Mouse (Mus musculus) colon, adult 2 months (tissue): ENCODE results near the gene Gm17078. TPM values are rescaled to one million over a fixed set of nuclear protein-coding genes. Genes with fewer than 3 reads are reported as not detected.

Experiments
- polyA plus RNA-seq: library from polyadenylated mRNA; depleted of rRNA; stranded (reverse); fragments of >200 nt; gene quantifications from 2 replicates; pipeline ENCODE4 v1.2.3, GENCODE M21; 2012; rRNA removed

Gene Gm17078
- not detected in 2 replicates for polyA plus RNA-seq

DNA sequence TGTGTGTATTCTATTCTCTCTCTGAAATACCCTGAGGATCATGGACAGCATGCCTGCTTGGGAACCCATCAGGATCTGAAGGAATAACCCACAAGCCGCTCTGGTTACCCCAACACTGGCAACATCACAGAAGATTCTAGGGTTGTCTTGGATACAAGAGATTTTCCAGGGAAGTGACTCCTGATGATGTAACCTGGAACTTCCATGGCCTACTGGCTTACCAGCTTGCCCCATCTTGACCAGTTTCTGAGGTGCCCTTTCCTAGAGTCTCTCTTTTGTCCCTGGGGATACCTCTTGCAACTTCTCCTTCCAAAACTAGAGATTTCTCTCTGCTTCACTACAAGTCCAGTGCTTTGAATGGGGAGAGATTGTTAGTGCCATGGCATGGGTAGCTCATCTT is at the start of gene Gm17078:
Gene Gm17078 (minus strand): TSS at position 101 of the 400 bp plus-strand sequence.

DNA sequence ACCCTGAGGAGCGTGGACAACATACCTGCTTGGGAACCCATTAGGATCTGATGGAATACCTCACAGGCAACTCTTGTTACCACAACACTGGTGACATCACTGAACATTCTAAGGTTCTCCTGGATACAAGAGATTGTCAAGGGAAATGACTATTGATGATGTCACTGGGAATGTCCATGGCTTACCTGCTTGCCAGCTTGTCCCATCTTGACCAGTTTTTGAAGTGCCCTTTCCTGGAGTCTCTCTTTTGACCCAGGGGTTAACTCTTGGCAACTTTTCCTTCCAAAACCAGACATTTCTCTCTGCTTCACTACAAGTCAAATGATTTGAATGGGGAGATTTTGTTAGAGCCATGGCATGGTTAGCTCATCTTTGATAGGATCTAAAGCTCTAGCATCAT is 24.5 kb upstream of the Gm17078 start, which contains the start of gene Gm4181:
Gene Gm4181 (minus strand): TSS at position 101 of the 400 bp plus-strand sequence.

DNA sequence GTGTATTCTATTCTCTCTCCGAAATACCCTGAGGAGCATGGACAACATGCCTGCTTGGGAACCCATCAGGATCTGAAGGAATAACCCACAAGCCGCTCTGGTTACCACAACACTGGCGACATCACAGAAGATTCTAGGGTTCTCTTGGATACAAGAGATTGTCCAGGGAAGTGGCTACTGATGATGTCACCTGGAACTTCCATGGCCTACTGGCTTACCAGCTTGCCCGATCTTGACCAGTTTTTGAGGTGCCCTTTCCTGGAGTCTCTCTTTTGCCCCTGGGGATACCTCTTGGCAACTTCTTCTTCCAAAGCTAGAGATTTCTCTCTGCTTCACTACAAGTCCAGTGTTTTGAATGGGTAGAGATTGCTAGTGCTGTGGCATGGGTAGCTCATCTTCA is 19.1 kb downstream of the Gm17078 start, which contains the start of gene Gm17174:
Gene Gm17174 (minus strand): TSS at position 101 of the 400 bp plus-strand sequence.

DNA sequence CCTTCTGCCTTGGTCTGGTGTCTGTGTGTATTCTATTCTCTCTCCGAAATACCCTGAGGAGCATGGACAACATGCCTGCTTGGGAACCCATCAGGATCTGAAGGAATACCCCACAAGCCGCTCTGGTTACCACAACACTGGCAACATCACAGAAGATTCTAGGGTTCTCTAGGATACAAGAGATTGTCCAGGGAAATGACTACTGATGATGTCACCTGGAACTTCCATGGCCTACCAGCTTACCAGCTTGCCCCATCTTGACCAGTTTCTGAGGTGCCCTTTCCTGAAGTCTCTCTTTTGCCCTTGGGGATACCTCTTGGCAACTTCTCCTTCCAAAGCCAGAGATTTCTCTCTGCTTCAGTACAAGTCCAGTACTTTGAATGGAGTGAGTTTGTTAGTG is 37.1 kb downstream of the Gm17078 start, which contains the start of gene Gm17175:
Gene Gm17175 (minus strand): TSS at position 101 of the 400 bp plus-strand sequence.

Other genes starting within 250 kb of the Gm17078 start
- not detected in 2 replicates for gene Gm7247, start 249.6 kb downstream of the Gm17078 start, polyA plus RNA-seq
- gene Vmn2r88, start 200.5 kb downstream of the Gm17078 start, polyA plus RNA-seq, result not detected in 2 replicates
- gene Vmn2r89, start 159.5 kb downstream of the Gm17078 start, polyA plus RNA-seq, result not detected in 2 replicates
- not detected in 2 replicates for gene Gm5622, start 58.5 kb downstream of the Gm17078 start, polyA plus RNA-seq
- gene Gm17175, start 37.2 kb downstream of the Gm17078 start, polyA plus RNA-seq, result not detected in 2 replicates
- not detected in 2 replicates for gene Gm17174, start 19.2 kb downstream of the Gm17078 start, polyA plus RNA-seq
- gene Gm4181, start 24.4 kb upstream of the Gm17078 start, polyA plus RNA-seq, result not detected in 2 replicates
- gene Gm17079, start 84.2 kb upstream of the Gm17078 start, polyA plus RNA-seq, result not detected in 2 replicates
- not detected in 2 replicates for gene Gm5800, start 105.9 kb upstream of the Gm17078 start, polyA plus RNA-seq
- gene Ang4, start 162.3 kb upstream of the Gm17078 start, polyA plus RNA-seq, result 9.3 and 44.7 TPM in 2 replicates
- gene AY358078, start 188.7 kb upstream of the Gm17078 start, polyA plus RNA-seq, result not detected in 2 replicates
- not detected in 2 replicates for gene Ear6, start 242.4 kb upstream of the Gm17078 start, polyA plus RNA-seq